Mouse (Mus musculus): ENCODE data around the gene Taar8c. TPM values are rescaled to one million over a fixed set of nuclear protein-coding genes. Genes with fewer than 3 reads are reported as not detected.
"Not testable (repeated sequence)": the region's sequence is repeated elsewhere in the genome, so short reads cannot be mapped to it uniquely, and the experiment has no call there.

The Taar8c gene
- not detected in 2 replicates for polyA plus RNA-seq (2012)

GRCm38 (mm10) chr10:24101812-24102211 is at the start of gene Taar8c:
Taar8c (minus strand) TSS chr10:24101912.
- not testable (repeated sequence) for H3K4me3 ChIP-seq (replicated peaks); H3K27me3 ChIP-seq (ENCODE audit: control insufficient read depth); H3K9me3 ChIP-seq (ENCODE audit: control insufficient read depth, low read length); H3K4me1 ChIP-seq (ENCODE audit: control insufficient read depth); H3K36me3 ChIP-seq (ENCODE audit: control insufficient read depth)

DNA sequence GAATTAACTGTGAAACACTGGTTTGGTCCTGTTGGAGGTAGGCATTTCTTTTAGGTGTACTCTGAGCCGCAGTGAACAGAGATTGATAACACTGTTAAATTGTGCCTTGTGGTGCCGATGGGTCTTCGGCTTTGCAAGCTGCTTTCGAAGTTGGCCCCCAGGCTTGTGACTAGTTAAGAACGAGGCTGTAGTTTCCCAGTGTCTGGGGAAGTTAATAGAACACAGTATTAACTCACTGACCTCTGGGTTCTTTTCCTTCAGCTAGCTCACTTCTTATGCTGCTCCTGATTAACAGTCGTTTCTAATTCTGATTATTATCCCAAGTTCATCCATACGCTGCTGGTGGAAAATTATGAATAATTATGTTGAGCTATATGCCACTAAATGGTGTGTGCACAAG is 48.4 kb upstream of the Taar8c start:
- TF ChIP-seq TAL1 (IDR thresholded peaks at IDR 0.05; ENCODE audit: low read length): no peak
- TF ChIP-seq GATA1 (IDR thresholded peaks at IDR 0.05; ENCODE audit: low read length): no peak
- H3K36me3 ChIP-seq (ENCODE audit: control insufficient read depth): peaks cover 16% of the 10 kb centered on the region
- H3K27me3 ChIP-seq (ENCODE audit: control insufficient read depth): no peaks in the 10 kb centered on the region
- peaks cover 28% of the 10 kb centered on the region for H3K4me1 ChIP-seq (ENCODE audit: control insufficient read depth)
- no peaks in the 10 kb centered on the region for H3K9me3 ChIP-seq (ENCODE audit: control insufficient read depth, low read length)
- H3K4me3 ChIP-seq (replicated peaks): peak overlapping the region; percentile 75

DNA sequence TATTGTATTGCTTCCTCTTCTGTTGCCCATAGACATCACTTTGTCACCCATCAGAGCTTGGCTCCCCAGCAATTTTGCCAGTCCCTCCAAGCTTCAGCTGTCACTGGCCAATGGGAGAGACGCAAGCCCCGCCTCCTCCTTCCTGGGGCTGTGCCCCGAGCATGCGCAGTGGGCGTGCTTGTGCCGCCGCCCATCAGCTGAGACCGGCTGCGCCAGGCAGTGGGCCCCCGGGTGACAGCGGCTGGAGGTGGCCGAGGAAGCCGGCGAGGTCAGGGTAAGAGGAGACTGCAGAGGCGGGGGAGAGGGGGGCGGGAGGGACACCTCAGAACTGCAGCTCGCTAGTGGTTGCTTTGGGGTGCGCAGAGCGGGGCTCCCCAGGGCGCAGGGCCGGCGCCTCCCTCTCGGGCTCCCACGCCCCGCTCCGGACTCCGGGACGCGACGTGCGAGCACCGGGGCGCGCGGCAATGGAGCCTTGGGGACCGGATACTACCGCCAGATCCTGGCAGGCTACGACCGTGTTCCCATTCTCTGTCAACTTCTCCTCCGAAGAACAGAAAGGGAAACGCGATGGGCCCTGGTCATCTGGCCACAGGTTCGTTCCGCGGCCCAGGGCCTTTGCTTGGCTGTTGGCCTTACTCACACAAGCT is 47.5 kb upstream of the Taar8c start, which contains the start of gene Stx7:
TSS of gene Stx7 (plus strand) at position 168 of the 647 bp plus-strand sequence.
- Histone ChIP-seq H3K36me3 (ENCODE audit: control insufficient read depth) (peaks cover 14% of the 10 kb centered on the region), H3K27me3 (ENCODE audit: control insufficient read depth) (no peaks in the 10 kb centered on the region), H3K4me1 (ENCODE audit: control insufficient read depth) (peaks cover 28% of the 10 kb centered on the region), H3K9me3 (ENCODE audit: control insufficient read depth, low read length) (no peaks in the 10 kb centered on the region), H3K4me3 (replicated peaks) (peak within 1 kb of the TSS; percentile 75)
- no peak for TF ChIP-seq GATA1 (IDR thresholded peaks at IDR 0.05; ENCODE audit: low read length)
- TF ChIP-seq TAL1 (IDR thresholded peaks at IDR 0.05; ENCODE audit: low read length): no peak

DNA sequence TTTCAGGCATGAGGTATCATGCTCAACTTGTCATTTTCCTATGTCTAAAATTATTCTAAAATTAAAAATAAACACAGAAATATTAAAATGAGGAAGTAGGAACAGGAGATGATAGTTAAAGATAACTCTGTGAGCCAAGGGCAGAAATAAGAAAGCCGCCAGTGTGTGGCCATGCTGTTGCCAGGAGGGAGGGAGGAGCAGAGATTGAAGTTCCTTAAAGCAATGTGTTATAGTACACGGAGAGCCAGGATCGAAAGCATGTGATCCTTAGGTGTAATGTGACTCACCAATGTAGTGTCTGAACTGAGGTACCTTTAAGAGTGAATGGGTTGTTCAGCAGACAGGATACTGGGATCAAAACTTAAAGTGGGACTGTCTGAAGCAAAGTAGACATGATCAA is 41.0 kb upstream of the Taar8c start:
- peaks cover 4% of the 10 kb centered on the region; the same call in 1 of the 2 replicates for H3K27me3 ChIP-seq (ENCODE audit: control insufficient read depth)
- H3K9me3 ChIP-seq (ENCODE audit: control insufficient read depth, low read length): no peaks in the 10 kb centered on the region
- no peak overlapping the region for H3K4me3 ChIP-seq (replicated peaks)
- H3K4me1 ChIP-seq (ENCODE audit: control insufficient read depth): no peaks in the 10 kb centered on the region
- TF ChIP-seq TAL1 (IDR thresholded peaks at IDR 0.05; ENCODE audit: low read length) (no peak), GATA1 (IDR thresholded peaks at IDR 0.05; ENCODE audit: low read length) (no peak)
- H3K36me3 ChIP-seq (ENCODE audit: control insufficient read depth): no peaks in the 10 kb centered on the region

- Histone ChIP-seq H3K4me1 (ENCODE audit: control insufficient read depth) (peaks cover 14% of the 10 kb centered on the region), H3K36me3 (ENCODE audit: control insufficient read depth) (no peaks in the 10 kb centered on the region), H3K4me3 (replicated peaks) (no peak overlapping the region), H3K27me3 (ENCODE audit: control insufficient read depth) (peaks cover 4% of the 10 kb centered on the region; the same call in 1 of the 2 replicates), H3K9me3 (ENCODE audit: control insufficient read depth, low read length) (no peaks in the 10 kb centered on the region)
- TF ChIP-seq GATA1 (IDR thresholded peaks at IDR 0.05; ENCODE audit: low read length) (no peak), TAL1 (IDR thresholded peaks at IDR 0.05; ENCODE audit: low read length) (no peak)
These were observed 37.0 kb upstream of the Taar8c start for GRCm38 (mm10) chr10:24138623-24139261.

DNA sequence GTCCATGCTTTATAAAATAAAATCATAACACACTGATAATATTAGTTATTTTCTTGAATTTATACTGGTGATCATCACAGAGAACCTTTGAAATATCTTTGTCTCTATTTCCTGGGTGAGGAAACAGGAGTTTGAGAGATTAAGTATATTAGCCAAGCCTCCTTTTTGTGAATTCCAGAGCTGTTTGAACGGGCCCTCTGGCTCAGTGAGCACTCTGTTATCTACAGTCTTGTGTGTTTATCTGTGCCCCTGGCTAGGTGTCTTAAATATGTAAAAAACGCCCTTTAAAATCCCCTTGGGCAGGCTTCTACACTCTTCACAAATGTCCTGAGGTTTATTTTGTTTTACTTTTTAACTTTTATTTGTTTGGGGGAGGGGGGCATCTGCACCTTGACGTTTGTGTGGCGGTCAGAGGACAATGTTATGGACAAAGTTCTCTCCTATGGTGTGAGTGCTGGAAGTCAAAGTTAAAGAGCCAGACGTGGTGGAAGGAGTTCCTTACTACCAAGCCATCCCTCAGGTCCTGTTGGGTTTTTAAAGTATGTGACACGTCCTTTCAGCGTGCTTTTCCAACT is 32.4 kb upstream of the Taar8c start:
- no peaks in the 10 kb centered on the region for H3K9me3 ChIP-seq (ENCODE audit: control insufficient read depth, low read length)
- TF ChIP-seq GATA1 (IDR thresholded peaks at IDR 0.05; ENCODE audit: low read length) (no peak), TAL1 (IDR thresholded peaks at IDR 0.05; ENCODE audit: low read length) (no peak)
- 0 out of 2 replicates have a peak, but pooled peaks cover 2% of the 10 kb centered on the region for H3K27me3 ChIP-seq (ENCODE audit: control insufficient read depth)
- H3K4me3 ChIP-seq (replicated peaks): no peak overlapping the region
- H3K36me3 ChIP-seq (ENCODE audit: control insufficient read depth): no peaks in the 10 kb centered on the region
- H3K4me1 ChIP-seq (ENCODE audit: control insufficient read depth): peaks cover 25% of the 10 kb centered on the region

GRCm38 (mm10) chr10:24133132-24133531 is 31.4 kb upstream of the Taar8c start:
- TF ChIP-seq TAL1 (IDR thresholded peaks at IDR 0.05; ENCODE audit: low read length): no peak
- no peak for TF ChIP-seq GATA1 (IDR thresholded peaks at IDR 0.05; ENCODE audit: low read length)
- Histone ChIP-seq H3K9me3 (ENCODE audit: control insufficient read depth, low read length) (no peaks in the 10 kb centered on the region), H3K4me1 (ENCODE audit: control insufficient read depth) (peaks cover 25% of the 10 kb centered on the region), H3K36me3 (ENCODE audit: control insufficient read depth) (no peaks in the 10 kb centered on the region), H3K4me3 (replicated peaks) (no peak overlapping the region), H3K27me3 (ENCODE audit: control insufficient read depth) (no peaks in the 10 kb centered on the region)

DNA sequence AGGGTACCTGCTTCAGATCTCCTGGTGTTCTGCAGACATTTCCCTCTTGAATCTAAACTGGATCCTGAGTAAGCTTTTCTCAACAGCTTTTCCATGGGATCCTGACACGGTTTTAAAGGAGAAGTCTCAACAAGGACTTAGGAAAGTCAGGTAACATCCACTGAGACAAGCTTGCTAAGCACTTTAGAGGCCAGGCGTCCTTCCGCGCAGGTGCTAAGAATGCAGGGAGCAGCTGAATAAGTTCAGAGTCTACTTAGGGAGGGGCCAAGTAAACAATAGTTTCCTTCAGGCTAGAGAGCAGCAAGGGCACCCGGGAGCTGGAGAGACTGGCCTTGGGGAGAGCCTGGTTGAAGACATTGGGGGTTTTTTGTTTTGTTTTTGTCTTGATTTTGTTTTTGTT is 30.6 kb upstream of the Taar8c start:
- H3K4me3 ChIP-seq (replicated peaks): no peak overlapping the region
- TF ChIP-seq GATA1 (IDR thresholded peaks at IDR 0.05; ENCODE audit: low read length): no peak
- no peak for TF ChIP-seq TAL1 (IDR thresholded peaks at IDR 0.05; ENCODE audit: low read length)
- H3K4me1 ChIP-seq (ENCODE audit: control insufficient read depth): peaks cover 25% of the 10 kb centered on the region
- no peaks in the 10 kb centered on the region for H3K9me3 ChIP-seq (ENCODE audit: control insufficient read depth, low read length)
- no peaks in the 10 kb centered on the region for H3K36me3 ChIP-seq (ENCODE audit: control insufficient read depth)
- H3K27me3 ChIP-seq (ENCODE audit: control insufficient read depth): no peaks in the 10 kb centered on the region

DNA sequence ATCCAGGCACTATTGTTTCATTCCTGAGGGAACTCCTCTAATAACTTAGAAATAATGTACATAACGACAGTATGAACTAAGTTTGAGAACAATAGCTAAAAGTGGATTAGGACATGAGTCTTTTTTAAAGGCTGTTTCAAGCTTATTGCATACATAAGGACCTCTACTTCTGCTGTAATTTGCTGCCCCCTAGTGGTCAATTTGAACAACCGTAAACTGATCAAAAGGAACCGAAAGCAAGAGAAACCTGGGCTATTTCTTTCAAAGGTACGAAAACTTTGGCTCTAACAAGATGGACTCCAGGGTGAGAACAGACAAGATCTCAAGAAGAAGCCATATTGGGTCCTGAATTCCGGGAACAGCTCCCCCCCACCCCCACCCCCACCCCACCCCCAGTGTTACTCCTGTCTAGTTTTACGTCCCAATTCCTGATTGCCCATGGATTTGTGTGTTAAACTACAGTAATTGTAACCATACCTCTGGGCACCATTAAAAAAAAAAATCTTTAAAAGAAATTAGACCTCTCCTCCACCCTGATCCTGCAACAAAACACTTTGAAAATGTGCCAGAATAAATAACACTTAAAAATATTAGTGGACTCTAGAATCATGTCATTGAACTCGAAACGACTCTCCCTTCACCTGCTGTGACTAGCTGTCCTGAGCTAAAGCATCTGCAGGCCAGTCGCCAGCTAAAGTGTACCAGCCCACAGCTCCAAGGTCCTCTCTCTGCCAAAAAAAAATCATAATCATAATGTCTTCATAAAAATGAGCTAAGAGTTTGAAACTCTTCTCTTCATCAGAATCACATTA is 29.9 kb upstream of the Taar8c start:
- H3K36me3 ChIP-seq (ENCODE audit: control insufficient read depth): no peaks in the 10 kb centered on the region
- H3K4me3 ChIP-seq (replicated peaks): peak overlapping the region; percentile 23
- TF ChIP-seq GATA1 (IDR thresholded peaks at IDR 0.05; ENCODE audit: low read length): no peak
- no peak for TF ChIP-seq TAL1 (IDR thresholded peaks at IDR 0.05; ENCODE audit: low read length)
- H3K9me3 ChIP-seq (ENCODE audit: control insufficient read depth, low read length): no peaks in the 10 kb centered on the region
- peaks cover 25% of the 10 kb centered on the region for H3K4me1 ChIP-seq (ENCODE audit: control insufficient read depth)
- H3K27me3 ChIP-seq (ENCODE audit: control insufficient read depth): no peaks in the 10 kb centered on the region

Data from erythroblast, embryonic 14.5 days (primary cell).